In the genomic region with DNA sequence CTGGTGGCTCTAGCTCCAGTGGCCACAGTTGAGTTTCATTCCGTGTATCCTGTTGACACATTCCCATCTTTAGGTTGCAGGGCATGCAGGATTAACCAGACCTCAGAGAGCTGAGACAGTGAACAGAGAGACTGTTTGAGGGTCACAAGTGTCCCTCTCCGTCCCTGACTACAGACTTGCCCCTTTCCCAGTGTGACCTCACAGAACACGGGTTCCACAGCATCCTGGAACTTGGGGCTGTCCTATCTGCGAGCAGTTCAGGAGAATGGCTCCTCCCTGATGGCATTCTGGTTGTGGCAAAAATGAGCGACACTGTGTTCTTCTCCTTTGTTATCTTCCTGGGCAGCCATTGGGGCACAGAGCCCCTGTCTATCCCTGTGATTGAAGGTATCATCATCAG, we compare ENCODE assay signal across 8 mouse cellular contexts. TPM values are rescaled to one million over a fixed set of nuclear protein-coding genes. Genes with fewer than 3 reads are reported as not detected.
DNase-seq lines count a peak whose midpoint lies in the region; ATAC-seq lines count a peak whose summit lies in the region.

TSS of gene Actr1b (minus strand) at position 112 of the 400 bp plus-strand sequence.

- no peak for DNase-seq in frontal cortex, adult 2 months (ENCODE audit: extremely low spot score in 1 of 2, low spot score in 1 of 2)
- no peak for DNase-seq in adrenal gland, postnatal 14 days
- no peak for DNase-seq in gastrocnemius, postnatal 36 days
- no peak for DNase-seq in spleen, adult 18-20 months

- H3K4me2 ChIP-seq in intestine, embryonic 15.5 days (replicated peaks) = no peak within 1 kb of the TSS

- H3K9me3 ChIP-seq in intestine, embryonic 15.5 days = no peaks in the 10 kb centered on the region

- no peak within 1 kb of the TSS for H3K27ac ChIP-seq in intestine, embryonic 15.5 days

- WGBS in intestine, embryonic 15.5 days = 82% methylated on average over 5 of the region's 5 CpGs

- no peak within 1 kb of the TSS for H3K4me3 ChIP-seq in intestine, embryonic 15.5 days (replicated peaks)

- no peaks in the 10 kb centered on the region for H3K36me3 ChIP-seq in intestine, embryonic 15.5 days

- no peaks in the 10 kb centered on the region for H3K4me1 ChIP-seq in intestine, embryonic 15.5 days (replicated peaks)

- intact Hi-C loops in gastrocnemius, postnatal 36 days (cut with DNase I) = no loop called here

- ATAC-seq in frontal cortex, adult (ENCODE audit: low TSS enrichment) = no peak
- ATAC-seq in intestine, embryonic 15.5 days = no peak
- no peak for ATAC-seq in megakaryocyte-erythroid progenitor cell, adult 5-6 weeks (replicated peaks; ENCODE audit: low FRiP score, low TSS enrichment, poor library complexity, severe bottlenecking)
- no peak for ATAC-seq in erythroid progenitor cell, adult 5-6 weeks (replicated peaks; ENCODE audit: low FRiP score, poor library complexity, severe bottlenecking)

- H3K9ac ChIP-seq in intestine, embryonic 15.5 days = no peak within 1 kb of the TSS

- no peaks in the 10 kb centered on the region for H3K27me3 ChIP-seq in intestine, embryonic 15.5 days (replicated peaks)

RNA-seq across cellular contexts. Expression of gene Actr1b, which starts in this region (rescaled TPM):
- polyA plus RNA-seq in frontal cortex, adult 2 months (2012; rRNA removed) = 362 and 413 TPM in 2 replicates
- 113 and 124 TPM in 2 replicates for total RNA-seq in adrenal gland, postnatal 14 days (2021)
- 100 to 1,000 TPM; 117 to 148 TPM for total RNA-seq in gastrocnemius, postnatal 36 days (2021)
- 90.3 and 92.0 TPM in 2 replicates for polyA plus RNA-seq in intestine, embryonic 15.5 days (2015; fragmentation: Nextera tagmentation; extraction: Ambion mirVana)
- 45.8 and 49.2 TPM in 2 replicates for total RNA-seq in megakaryocyte-erythroid progenitor cell, adult 5-6 weeks (2014; fragmentation: Nextera tagmentation)
- total RNA-seq in megakaryocyte-erythroid progenitor cell, adult 5-6 weeks (2017) = 49.1 and 51.1 TPM in 2 replicates
- 8.0 and 9.4 TPM in 2 replicates for total RNA-seq in erythroid progenitor cell, adult 5-6 weeks (2015; ENCODE audit: low replicate concordance)
- total RNA-seq in erythroid progenitor cell, adult 5-6 weeks (2017; ENCODE audit: low replicate concordance) = 17.5 and 19.1 TPM in 2 replicates
